Mouse (Mus musculus) hindbrain, postnatal 0 days (tissue): ENCODE measurements around the gene Stard5. TPM values are rescaled to one million over a fixed set of nuclear protein-coding genes. Genes with fewer than 3 reads are reported as not detected.

ENCODE experiments used
- ATAC-seq: fragments of 200-750 bp; cut with Nextera tagmentation; 2 replicates; pipeline ENCODE4 v1.8.0; 2017; ENCODE audit warnings: mild to moderate bottlenecking, moderate TSS enrichment, moderate library complexity
- DNase-seq: peaks from one replicate; pipeline ENCODE4 v3.0.0-alpha.2; 2015; ENCODE audit warnings: low spot score
- H3K27ac ChIP-seq: fragments of 300-500 bp; sonication (generic); 2 replicates; pipeline ENCODE4 v1.5.1; 2014; ENCODE audit warnings: mild to moderate bottlenecking
- H3K27me3 ChIP-seq: fragments of 300-500 bp; sonication (generic); 2 replicates; pipeline ENCODE4 v1.6.1; 2014; ENCODE audit warnings: low read length, mixed read lengths; ENCODE audit not compliant: insufficient read depth
- H3K36me3 ChIP-seq: fragments of 300-500 bp; sonication (generic); 2 replicates; pipeline ENCODE4 v1.6.1; 2014; ENCODE audit warnings: low read length, mixed read lengths; ENCODE audit not compliant: insufficient read depth
- H3K4me1 ChIP-seq: fragments of 300-500 bp; sonication (generic); 2 replicates; pipeline ENCODE4 v1.6.1; 2014; ENCODE audit warnings: antibody characterized with exemption, low read length, mixed read lengths; ENCODE audit not compliant: insufficient read depth
- H3K4me2 ChIP-seq: fragments of 300-500 bp; sonication (generic); 2 replicates; pipeline ENCODE4 v1.6.1; 2014; ENCODE audit warnings: low read depth, mild to moderate bottlenecking, low read length, moderate library complexity, mixed read lengths
- H3K4me3 ChIP-seq: fragments of 300-500 bp; sonication (generic); 2 replicates; pipeline ENCODE4 v1.5.1; 2014; ENCODE audit warnings: low read length
- H3K9ac ChIP-seq: fragments of 300-500 bp; sonication (generic); replicated peaks from 2 replicates; pipeline ENCODE4 v1.6.1; 2014; ENCODE audit warnings: mild to moderate bottlenecking, low read length, moderate library complexity, mixed read lengths
- H3K9me3 ChIP-seq: fragments of 300-500 bp; sonication (generic); 2 replicates; pipeline ENCODE4 v1.6.1; 2016; ENCODE audit warnings: low read length, mixed read lengths
- CTCF ChIP-seq: IDR thresholded peaks from 2 replicates; pipeline ENCODE4 v1.5.1; 2016; ENCODE audit warnings: antibody characterized with exemption, control low read depth, low read depth
- WGBS: fragments of 180-500 bp; shearing (Covaris S2); extraction: QIAGEN DNeasy Blood & Tissue Kit; methylation state at CpG from one replicate; pipeline ENCODE4 v1.1.7; 2014; 5-methylcytosine and 5-hydroxymethylcytosine counted together
- polyA plus RNA-seq: library from polyadenylated mRNA; unstranded; fragments of >200 nt; fragmentation: Nextera tagmentation; extraction: Ambion mirVana; gene quantifications from 2 replicates; pipeline ENCODE4 v1.2.1, GENCODE M21; 2015
- total RNA-seq: library from RNA; depleted of rRNA; stranded (reverse); fragments of >200 nt; gene quantifications from 2 replicates; pipeline ENCODE4 v1.2.3, GENCODE M21; 2014

The Stard5 gene
- total and polyA plus RNA-seq, 2 experiments from 2014 or later, result 6.6 to 7.5 TPM

DNA sequence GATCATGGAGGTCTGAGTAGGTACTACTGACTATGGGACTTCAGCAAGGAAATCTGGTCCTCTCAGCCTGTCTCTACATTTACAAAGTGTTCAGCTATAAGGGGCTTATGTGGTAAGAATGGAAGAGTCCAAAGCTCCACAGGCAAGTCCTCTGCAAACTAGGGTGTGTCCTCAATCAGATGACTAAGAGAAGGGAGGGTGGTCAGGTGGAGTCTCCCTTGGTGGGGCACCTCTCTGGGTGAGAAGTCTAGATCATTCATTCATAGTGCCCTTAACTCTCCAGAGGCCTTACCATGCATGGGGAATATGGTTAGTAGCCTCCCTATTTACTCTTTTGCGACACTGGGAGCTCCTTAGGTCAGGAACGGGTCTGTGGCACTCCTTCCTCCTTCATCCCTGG, 22.4 kb downstream of the Stard5 start:
- H3K4me1 ChIP-seq, result no peaks in the 10 kb centered on the region
- no peak for ATAC-seq
- H3K36me3 ChIP-seq, result no peaks in the 10 kb centered on the region
- H3K27me3 ChIP-seq, result no peaks in the 10 kb centered on the region
- no peak overlapping the region for H3K4me3 ChIP-seq
- H3K9ac ChIP-seq, result no peak overlapping the region
- no peak for DNase-seq
- WGBS, result 95% methylated on average over 2 of the region's 2 CpGs
- no peak overlapping the region for H3K27ac ChIP-seq
- H3K9me3 ChIP-seq, result no peaks in the 10 kb centered on the region
- no peak overlapping the region for H3K4me2 ChIP-seq
- no peak for TF ChIP-seq CTCF

DNA sequence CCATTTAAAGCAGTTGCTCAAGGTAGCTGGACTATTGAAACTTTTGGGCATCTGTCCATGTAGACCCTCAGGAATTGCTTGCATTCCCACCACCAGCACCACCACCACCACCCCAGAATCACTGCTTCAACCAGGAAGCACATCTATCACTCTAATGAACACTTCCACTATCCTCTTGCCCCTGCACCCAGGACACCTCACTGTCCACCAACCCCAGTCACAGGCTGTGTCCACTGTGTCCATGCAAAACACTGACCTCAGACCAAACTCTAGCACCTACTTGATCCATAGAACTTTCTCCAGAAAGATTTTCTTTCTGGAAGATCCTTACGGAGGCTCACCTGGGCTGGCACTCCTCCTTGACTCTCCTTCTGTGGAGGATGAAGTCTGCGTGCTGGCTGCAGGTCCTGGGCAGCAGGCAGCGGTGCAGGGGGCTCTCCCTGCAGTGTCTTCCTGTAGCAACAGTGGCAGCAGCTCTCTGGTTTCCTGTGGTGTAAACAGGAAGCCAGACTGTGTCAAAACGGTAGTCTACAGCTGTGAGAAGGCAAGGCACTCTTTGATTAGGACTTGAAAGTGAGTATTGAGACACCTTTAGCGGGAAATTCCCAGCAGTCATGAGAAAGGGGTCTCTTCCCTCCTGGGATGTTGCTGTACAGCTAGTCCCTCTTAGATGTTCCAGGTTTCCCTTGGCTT, 23.3 kb downstream of the Stard5 start:
- WGBS, result 67% methylated on average over 5 of the region's 5 CpGs
- no peak overlapping the region for H3K4me3 ChIP-seq
- ATAC-seq (no peak), DNase-seq (no peak)
- no peak for TF ChIP-seq CTCF
- no peaks in the 10 kb centered on the region for H3K36me3 ChIP-seq
- H3K27me3 ChIP-seq, result no peaks in the 10 kb centered on the region
- no peaks in the 10 kb centered on the region for H3K9me3 ChIP-seq
- no peaks in the 10 kb centered on the region for H3K4me1 ChIP-seq
- no peak overlapping the region for H3K9ac ChIP-seq
- no peak overlapping the region for H3K4me2 ChIP-seq
- no peak overlapping the region for H3K27ac ChIP-seq

DNA sequence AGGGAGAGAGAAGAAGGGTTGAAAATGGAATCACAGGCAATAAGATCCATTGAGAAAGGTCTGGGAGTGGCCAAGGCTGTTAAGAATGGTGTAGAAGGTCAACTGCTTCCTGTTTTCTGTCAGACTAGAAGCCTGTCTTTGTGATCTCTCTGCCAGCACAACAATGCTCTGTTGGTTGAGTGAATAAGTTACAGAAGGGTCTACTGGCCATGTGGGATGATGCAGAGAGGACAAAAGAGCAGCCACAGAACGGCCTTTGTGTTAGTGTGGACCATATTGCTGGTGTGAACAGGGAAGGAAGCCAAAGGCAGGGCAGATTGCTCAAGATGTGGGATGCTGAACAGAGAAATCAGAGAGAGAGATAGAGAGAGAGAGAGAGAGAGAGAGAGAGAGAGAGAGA, 27.0 kb downstream of the Stard5 start:
- no peaks in the 10 kb centered on the region for H3K4me1 ChIP-seq
- no peak overlapping the region for H3K4me3 ChIP-seq
- no peak for ATAC-seq
- H3K9ac ChIP-seq, result no peak overlapping the region
- no peak for TF ChIP-seq CTCF
- no peaks in the 10 kb centered on the region for H3K27me3 ChIP-seq
- H3K27ac ChIP-seq, result no peak overlapping the region
- DNase-seq, result no peak
- H3K36me3 ChIP-seq, result no peaks in the 10 kb centered on the region
- no peaks in the 10 kb centered on the region for H3K9me3 ChIP-seq
- H3K4me2 ChIP-seq, result no peak overlapping the region
- WGBS, result 54% methylated on average over 1 of the region's 1 CpGs

DNA sequence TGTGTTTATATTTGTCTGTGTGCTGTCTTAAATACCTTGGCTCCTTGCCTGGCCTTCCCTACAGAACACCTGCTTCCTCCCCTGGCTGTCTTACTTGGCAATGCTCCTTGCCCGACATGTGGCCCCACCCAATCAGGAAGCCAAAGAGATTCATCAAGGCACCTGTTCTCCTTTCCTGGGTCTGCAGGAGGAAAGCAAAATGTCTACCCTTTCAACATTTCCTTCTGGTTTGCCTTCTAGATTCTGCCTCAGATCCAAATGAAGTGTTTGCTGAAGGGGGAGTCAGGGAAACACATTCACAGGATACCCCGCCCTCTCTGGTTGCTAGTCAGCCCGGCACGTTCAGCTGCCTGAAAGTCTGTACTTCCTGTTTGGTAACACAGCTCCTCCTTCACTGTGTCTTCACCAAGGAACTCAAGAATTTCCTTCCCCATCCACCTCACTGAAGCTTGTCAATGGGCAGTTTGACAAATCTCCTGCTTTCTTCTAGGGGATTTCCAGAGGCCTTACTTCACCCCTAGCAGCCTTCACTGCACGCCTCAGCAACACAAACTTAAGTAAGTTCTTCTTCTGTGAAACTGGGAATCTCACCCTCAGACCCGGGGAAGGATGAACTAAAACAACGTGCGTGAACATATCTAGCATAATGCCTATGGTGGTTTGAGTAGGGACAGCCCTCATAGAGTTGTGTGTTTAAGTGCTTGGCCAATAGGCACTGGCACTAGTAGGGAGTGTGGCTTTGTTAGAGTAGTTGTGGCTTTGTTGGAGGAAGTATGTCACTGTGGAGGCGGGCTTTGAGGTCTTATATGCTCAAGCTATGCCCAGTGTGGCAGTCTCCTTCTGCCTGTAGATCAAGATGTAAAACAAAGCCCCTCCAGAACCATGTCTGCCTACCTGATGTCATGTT, 27.7 kb downstream of the Stard5 start:
- DNase-seq (peak; percentile 12), ATAC-seq (no peak)
- Histone ChIP-seq H3K36me3 (no peaks in the 10 kb centered on the region), H3K4me2 (no peak overlapping the region), H3K9ac (no peak overlapping the region), H3K27me3 (no peaks in the 10 kb centered on the region), H3K4me3 (no peak overlapping the region), H3K27ac (no peak overlapping the region), H3K9me3 (no peaks in the 10 kb centered on the region), H3K4me1 (no peaks in the 10 kb centered on the region)
- no peak for TF ChIP-seq CTCF
- WGBS, result 86% methylated on average over 9 of the region's 9 CpGs

DNA sequence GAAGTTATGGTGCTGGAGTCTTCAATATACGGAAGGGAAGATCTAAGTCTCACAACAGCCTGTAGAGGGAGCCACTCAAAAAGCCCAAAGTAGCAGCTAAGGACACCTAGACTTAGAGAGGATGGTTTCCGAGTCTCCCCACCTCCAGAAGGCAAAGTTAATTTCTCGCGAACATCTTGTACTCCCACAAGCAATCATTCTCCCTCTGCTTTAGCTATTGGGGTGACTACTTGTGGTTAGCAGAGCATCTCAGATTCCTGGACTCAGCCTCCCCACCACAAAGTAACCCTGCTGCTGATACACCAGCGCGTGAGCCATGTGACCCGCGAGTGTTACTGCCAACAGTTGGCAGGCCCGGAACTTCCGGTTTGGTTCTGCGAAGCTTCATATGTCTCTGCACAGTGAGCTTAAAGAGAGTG, 28.5 kb downstream of the Stard5 start:
- Histone ChIP-seq H3K4me2 (no peak overlapping the region), H3K4me3 (no peak overlapping the region), H3K4me1 (no peaks in the 10 kb centered on the region), H3K9me3 (no peaks in the 10 kb centered on the region), H3K27ac (no peak overlapping the region), H3K9ac (no peak overlapping the region), H3K27me3 (no peaks in the 10 kb centered on the region), H3K36me3 (no peaks in the 10 kb centered on the region)
- DNase-seq (no peak), ATAC-seq (no peak)
- WGBS, result 95% methylated on average over 11 of the region's 11 CpGs
- no peak for TF ChIP-seq CTCF

GRCm38 (mm10) chr7:83661031-83661430, 29.3 kb downstream of the Stard5 start:
- H3K9me3 ChIP-seq, result no peaks in the 10 kb centered on the region
- H3K27ac ChIP-seq, result no peak overlapping the region
- DNase-seq (no peak), ATAC-seq (no peak)
- H3K4me1 ChIP-seq, result no peaks in the 10 kb centered on the region
- H3K36me3 ChIP-seq, result no peaks in the 10 kb centered on the region
- H3K4me3 ChIP-seq, result no peak overlapping the region
- H3K9ac ChIP-seq, result no peak overlapping the region
- 89% methylated on average over 10 of the region's 10 CpGs for WGBS
- H3K27me3 ChIP-seq, result no peaks in the 10 kb centered on the region
- no peak overlapping the region for H3K4me2 ChIP-seq
- no peak for TF ChIP-seq CTCF

- H3K4me1 ChIP-seq, result no peaks in the 10 kb centered on the region
- TF ChIP-seq CTCF, result no peak
- 98% methylated on average over 3 of the region's 3 CpGs for WGBS
These were observed 30.0 kb downstream of the Stard5 start for GRCm38 (mm10) chr7:83661763-83662162.

More at GRCm38 (mm10) chr7:83661763-83662162, 30.0 kb downstream of the Stard5 start:
- H3K27ac ChIP-seq, result no peak overlapping the region
- DNase-seq (no peak), ATAC-seq (no peak)
- H3K9me3 ChIP-seq, result no peaks in the 10 kb centered on the region
- no peak overlapping the region for H3K9ac ChIP-seq
- no peaks in the 10 kb centered on the region for H3K27me3 ChIP-seq
- no peak overlapping the region for H3K4me2 ChIP-seq
- H3K4me3 ChIP-seq, result no peak overlapping the region
- no peaks in the 10 kb centered on the region for H3K36me3 ChIP-seq
